26 mouse cellular contexts compared by ENCODE assay signal in the genomic region with DNA sequence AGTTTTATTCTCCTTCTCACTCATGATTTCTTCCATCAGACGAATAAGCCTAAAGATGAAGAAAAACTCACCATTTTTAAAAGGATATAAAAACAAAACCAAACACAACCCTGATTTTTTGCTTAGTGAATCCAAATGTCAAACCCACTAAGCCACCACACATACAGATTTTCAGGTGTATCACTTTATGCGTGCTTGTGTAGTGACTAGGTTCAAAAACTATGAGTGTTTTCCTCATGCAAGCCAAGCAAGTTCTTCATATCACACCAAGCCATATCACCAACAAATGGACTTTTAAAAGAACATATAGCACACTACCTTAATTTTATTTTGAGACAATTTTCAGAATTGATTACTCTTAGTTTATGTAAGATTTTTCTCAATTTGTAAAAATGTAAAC. TPM values are rescaled to one million over a fixed set of nuclear protein-coding genes. Genes with fewer than 3 reads are reported as not detected.
DNase-seq lines count a peak whose midpoint lies in the region; TF ChIP-seq lines count a peak whose summit lies in the region.
"Had no signal": no experiment of that assay in that cellular context is flagged by ENCODE, and none has a peak within 500 bp of the region (broad histone marks: within the 10 kb centered on the region; RNA-seq: fewer than 3 reads in every experiment).

No protein-coding gene starts in this region.

- H3K4me3 ChIP-seq in gastrocnemius, adult 2 months: peak overlapping the region; percentile 98
- no peak overlapping the region for H3K4me3 ChIP-seq in CH12.LX (replicated peaks in 1 of 3; ENCODE audit: low read depth in 2 of 3, low read length in 2 of 3, poor library complexity in 1 of 3)
- H3K4me3 ChIP-seq: embryonic facial prominence, embryonic 10.5 days; erythroblast, embryonic 14.5 days; forebrain, embryonic 12.5 days; forebrain, embryonic 15.5 days; heart, embryonic 15.5 days had no signal

- H3K27me3 ChIP-seq in CH12.LX (replicated peaks): no peaks in the 10 kb centered on the region
- H3K27me3 ChIP-seq in splenic B cell, adult 2 months (ENCODE audit: control insufficient read depth, insufficient read depth, low read length, poor library complexity, severe bottlenecking): no peaks in the 10 kb centered on the region
- H3K27me3 ChIP-seq: embryonic facial prominence, embryonic 13.5 days; forebrain, embryonic 12.5 days; forebrain, embryonic 15.5 days; heart, embryonic 15.5 days; Patski had no signal

- intact Hi-C loops in gastrocnemius, adult 2 months (cut with DNase I): no loop called here

- dilution Hi-C loops in CH12.LX (cut with MboI; ENCODE audit: extremely low pct_ligation_motif_present, extremely low pct_unique_long_range_greater_than_20kb, low sequenced_read_pairs): no loop called here

- peaks cover 67% of the 10 kb centered on the region for H3K79me2 ChIP-seq in CH12.LX (replicated peaks; ENCODE audit: control insufficient read depth, extremely low read depth, insufficient read depth, poor library complexity, severe bottlenecking)

- H3K4me2 ChIP-seq in CH12.LX (ENCODE audit: insufficient read depth, low read depth, poor library complexity, severe bottlenecking): no peak overlapping the region
- H3K4me2 ChIP-seq: embryonic facial prominence, embryonic 13.5 days; forebrain, embryonic 12.5 days; forebrain, embryonic 15.5 days; heart, embryonic 11.5 days; heart, embryonic 15.5 days had no signal

- peaks cover 55 to 69% of the 10 kb centered on the region in 2 experiments for H3K36me3 ChIP-seq in CH12.LX (replicated peaks in 1 of 2; ENCODE audit: control insufficient read depth in 1 of 2, insufficient read depth in 1 of 2, low read length in 1 of 2)
- H3K36me3 ChIP-seq in splenic B cell, adult 2 months (ENCODE audit: control insufficient read depth, insufficient read depth, low read length, poor library complexity, severe bottlenecking): peaks cover 59% of the 10 kb centered on the region

- no peak overlapping the region for H3K9ac ChIP-seq in CH12.LX (ENCODE audit: insufficient read depth, low read depth)
- H3K9ac ChIP-seq: embryonic facial prominence, embryonic 13.5 days; forebrain, embryonic 12.5 days; forebrain, embryonic 15.5 days; heart, embryonic 15.5 days; hindbrain, embryonic 14.5 days had no signal

- TF ChIP-seq RAD21 in CH12.LX (IDR thresholded peaks at IDR 0.05; ENCODE audit: low read depth, low read length): no peak

- TF ChIP-seq CTCF in gastrocnemius, adult 2 months (IDR thresholded peaks at IDR 0.05): no peak
- no peak for TF ChIP-seq CTCF in CH12.LX (conservative IDR thresholded peaks at IDR 0.05 in 1 of 2, IDR thresholded peaks at IDR 0.05 in 1 of 2; ENCODE audit: low read depth in 2 of 2, low read length in 2 of 2)

- peaks cover 2 to 55% of the 10 kb centered on the region in 2 experiments; a peak in 2 of 4 replicates for H3K4me1 ChIP-seq in CH12.LX (ENCODE audit: control insufficient read depth in 1 of 2, insufficient read depth in 2 of 2)

- TF ChIP-seq EP300 in CH12.LX (IDR thresholded peaks at IDR 0.05; ENCODE audit: low read length): no peak

- no peaks in the 10 kb centered on the region for H3K9me3 ChIP-seq in CH12.LX (replicated peaks; ENCODE audit: low read length)
- H3K9me3 ChIP-seq: embryonic facial prominence, embryonic 10.5 days; embryonic facial prominence, embryonic 13.5 days; forebrain, embryonic 12.5 days; forebrain, embryonic 15.5 days; heart, embryonic 15.5 days had no signal

- no peak; the same call in 1 of the 2 replicates for TF ChIP-seq POLR2A in CH12.LX (IDR thresholded peaks at IDR 0.05; ENCODE audit: low read depth, low read length)

- H3K27ac ChIP-seq in gastrocnemius, adult 2 months: no peak overlapping the region
- no peak overlapping the region for H3K27ac ChIP-seq in CH12.LX (ENCODE audit: insufficient read depth, low read depth)
- H3K27ac ChIP-seq: embryonic facial prominence, embryonic 10.5 days; embryonic facial prominence, embryonic 13.5 days; forebrain, embryonic 12.5 days; forebrain, embryonic 15.5 days; heart, embryonic 15.5 days; hindbrain, embryonic 14.5 days; hindbrain, postnatal 0 days had no signal

- no peak for DNase-seq in gastrocnemius, adult 2 months
- DNase-seq in gastrocnemius, adult 18-20 months (ENCODE audit: low spot score): no peak
- peak; percentile 8 for DNase-seq in 3T3-L1 (ENCODE audit: low read depth, low spot score)
- no peak for DNase-seq in CH12.LX (ENCODE audit: extremely low read depth)
- peak; percentile 18 for DNase-seq in splenic B cell, adult 2 months (ENCODE audit: low read depth, low spot score)
- no peak for DNase-seq in layer of hippocampus, adult 8-10 months (ENCODE audit: low spot score in 2 of 2)
- DNase-seq: adrenal gland, postnatal 10 days; adrenal gland, postnatal 36 days; cerebellum, adult 18-20 months; cerebellum, postnatal 10 days; cerebellum, postnatal 36 days; embryo, embryonic 11 days; gastrocnemius, postnatal 14 days; heart, adult 11 months; heart, postnatal 10 days; heart, postnatal 4 days had no signal

- in situ Hi-C loops in CH12.LX (cut with MboI; ENCODE audit: low pct_ligation_motif_present, low pct_unique_long_range_greater_than_20kb, low sequenced_read_pairs): no loop called here

TF ChIP-seq in CH12.LX, 34 proteins besides CTCF, POLR2A, EP300 and RAD21:
- TF ChIP-seq CHD1 (IDR thresholded peaks at IDR 0.05; ENCODE audit: low read depth, low read length): peak; percentile 68; the same call in 1 of the 2 replicates
- no peak for TF ChIP-seq IRF4 (IDR thresholded peaks at IDR 0.05; ENCODE audit: low read depth, low read length)
- no peak for TF ChIP-seq ELF1 (IDR thresholded peaks at IDR 0.05; ENCODE audit: low read depth, low read length)

RNA-seq across cellular contexts. Expression of a gene that starts 4.5 kb away (rescaled TPM):
- 100 to 1,000 TPM; 261 to 265 TPM for total RNA-seq in gastrocnemius, adult 2 months (2021)
- 100 to 1,000 TPM; 250 to 296 TPM for total RNA-seq in gastrocnemius, adult 18-20 months (2021)
- 269 and 351 TPM in 2 replicates for total RNA-seq in CH12.LX (2012; rRNA removed)
- total RNA-seq in CH12.LX (2014; rRNA removed): 505 and 574 TPM in 2 replicates
- polyA plus RNA-seq in CH12.LX (2012; ENCODE audit: insufficient read length, low read depth): 1,169 and 1,328 TPM in 2 replicates
- 100 to 1,000 TPM; 697 to 742 (median 710) TPM for total RNA-seq in layer of hippocampus, adult 8-10 months (2022)

RNA-seq across cellular contexts. Expression of a gene that starts 4.6 kb away (rescaled TPM):
- 1 to 10 TPM; 3.7 to 5.6 TPM for total RNA-seq in gastrocnemius, adult 2 months (2021)
- total RNA-seq in gastrocnemius, adult 18-20 months (2021): 1 to 10 TPM; 2.7 to 4.7 TPM
- total RNA-seq in CH12.LX (2012; rRNA removed) (17.2 and 17.5 TPM in 2 replicates), CH12.LX (2014; rRNA removed) (21.7 and 24.4 TPM in 2 replicates)
- 19.3 and 25.3 TPM in 2 replicates for polyA plus RNA-seq in CH12.LX (2012; ENCODE audit: insufficient read length, low read depth)
- 10 to 100 TPM in 3 of 4 experiments, 1 to 10 TPM in 1; 9.1 to 15.6 (median 13.8) TPM for total RNA-seq in layer of hippocampus, adult 8-10 months (2022)

RNA-seq across cellular contexts. Expression of a gene that starts 5.1 kb away (rescaled TPM):
- 1 to 10 TPM; 2.4 to 3.3 TPM for total RNA-seq in gastrocnemius, adult 2 months (2021)
- total RNA-seq in gastrocnemius, adult 18-20 months (2021): 1 to 10 TPM; 2.4 TPM
- total RNA-seq in CH12.LX (2012; rRNA removed): 12.5 and 13.3 TPM in 2 replicates
- total RNA-seq in CH12.LX (2014; rRNA removed): 12.3 and 15.3 TPM in 2 replicates
- polyA plus RNA-seq in CH12.LX (2012; ENCODE audit: insufficient read length, low read depth): 11.5 and 12.1 TPM in 2 replicates
- 1 to 10 TPM; 3.4 to 5.6 (median 3.7) TPM for total RNA-seq in layer of hippocampus, adult 8-10 months (2022)

RNA-seq across cellular contexts. Expression of a gene that starts 33.5 kb away (rescaled TPM):
- not detected for total RNA-seq in gastrocnemius, adult 2 months (2021)
- total RNA-seq in gastrocnemius, adult 18-20 months (2021): under 1 TPM in 1 of 2 experiments, not detected in 1; 0.34 TPM
- 22.0 and 28.1 TPM in 2 replicates for total RNA-seq in CH12.LX (2012; rRNA removed)
- 41.2 and 50.1 TPM in 2 replicates for total RNA-seq in CH12.LX (2014; rRNA removed)
- 33.1 and 35.4 TPM in 2 replicates for polyA plus RNA-seq in CH12.LX (2012; ENCODE audit: insufficient read length, low read depth)
- total RNA-seq in layer of hippocampus, adult 8-10 months (2022): 1 to 10 TPM in 2 of 4 experiments, not detected in 2; 4.9 to 6.2 TPM
- total RNA-seq: hindbrain, postnatal 0 days had no signal
- polyA plus RNA-seq: erythroblast, embryonic 14.5 days had no signal

RNA-seq across cellular contexts. Expression of a gene that starts 34.0 kb away (rescaled TPM):
- 10 to 100 TPM; 37.1 to 43.8 TPM for total RNA-seq in gastrocnemius, adult 2 months (2021)
- total RNA-seq in gastrocnemius, adult 18-20 months (2021): 10 to 100 TPM; 27.3 to 35.3 TPM
- total RNA-seq in CH12.LX (2012; rRNA removed) (19.2 and 22.3 TPM in 2 replicates), CH12.LX (2014; rRNA removed) (18.4 and 20.4 TPM in 2 replicates)
- polyA plus RNA-seq in CH12.LX (2012; ENCODE audit: insufficient read length, low read depth): 18.9 and 19.2 TPM in 2 replicates
- total RNA-seq in layer of hippocampus, adult 8-10 months (2022): 10 to 100 TPM; 16.0 to 21.1 (median 18.0) TPM
- polyA plus RNA-seq: erythroblast, embryonic 14.5 days had no signal

Comparison
In these comparisons a context has a peak if more than half of its experiments do, and no peak if none do; other contexts are left out.
1. DNase-seq: peak in 3T3-L1 (single experiment) and splenic B cell, adult 2 months (single experiment); none in gastrocnemius, adult 2 months (single experiment), gastrocnemius, adult 18-20 months (single experiment), CH12.LX (single experiment) and layer of hippocampus, adult 8-10 months (0 of 2).